Mouse (Mus musculus) G1E (cell line): ENCODE measurements at regions not wholly inside any gene's neighbourhood (a gene's known extent, or its start where the extent isn't known, plus 50 kb on each side); places are given as distances from the start of the nearest gene placed in this dataset.

ENCODE experiments used
- CTCF ChIP-seq: IDR thresholded peaks from 2 replicates; pipeline ENCODE4 v1.5.1; 2012; ENCODE audit warnings: low read depth, low read length, inconsistent platforms, mixed read lengths
- TAL1 ChIP-seq: conservative IDR thresholded peaks from 2 replicates; pipeline ENCODE4 v1.6.1; 2012; ENCODE audit warnings: low read depth, low read length, inconsistent platforms, mixed read lengths

- TF ChIP-seq CTCF (no peak), TAL1 (no peak)
Observed at GRCm38 (mm10) chr1:13856998-13857397, 2236.1 kb downstream of the 4930444P10Rik start.
